Mouse (Mus musculus): ENCODE data around the gene Acta2.

DNA sequence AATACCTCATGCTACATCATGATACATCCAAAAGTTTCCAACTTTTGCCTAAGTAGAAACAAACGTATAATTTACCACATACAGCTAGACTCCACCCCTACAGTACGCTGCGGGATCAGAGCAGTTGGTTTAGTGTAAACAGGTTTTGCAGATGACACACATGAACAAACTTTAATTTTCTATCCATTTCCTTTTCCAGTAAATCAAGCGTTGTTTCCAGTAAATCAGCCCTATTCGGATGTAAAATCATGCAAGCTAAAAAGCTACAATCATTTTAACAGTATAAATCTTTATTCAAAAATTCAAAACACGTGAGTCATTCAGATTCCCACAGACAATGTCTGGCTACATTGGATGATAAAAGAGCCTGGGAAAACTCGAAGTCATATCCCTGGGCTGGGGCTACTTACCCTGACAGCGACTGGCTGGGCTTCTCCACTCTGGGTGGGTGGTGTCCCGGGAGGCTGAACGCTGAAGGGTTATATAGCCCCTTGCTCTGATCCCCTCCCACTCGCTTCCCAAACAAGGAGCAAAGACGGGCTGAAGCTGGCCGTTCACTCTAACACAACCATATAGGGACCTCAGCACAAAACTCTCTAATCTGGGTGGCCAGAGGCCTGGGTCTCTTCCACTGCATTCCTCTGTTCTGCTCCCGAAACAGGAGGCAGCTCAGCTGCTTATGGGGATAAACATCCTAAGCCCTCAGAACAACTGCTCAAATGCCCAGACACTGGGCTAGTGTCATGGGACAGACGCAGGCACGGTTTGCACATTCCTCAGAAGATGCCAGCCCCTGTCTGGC, at the start of gene Acta2:
- TF ChIP-seq CTCF (IDR thresholded peaks at IDR 0.05; ENCODE audit: insufficient read depth, low read depth, low read length), result no peak
- TF ChIP-seq POLR2A (IDR thresholded peaks at IDR 0.05; ENCODE audit: insufficient read depth, low read depth, low read length), result no peak

Data from olfactory bulb, adult 2 months (tissue).